ENCODE assay signal across 11 mouse cellular contexts in the genomic region with DNA sequence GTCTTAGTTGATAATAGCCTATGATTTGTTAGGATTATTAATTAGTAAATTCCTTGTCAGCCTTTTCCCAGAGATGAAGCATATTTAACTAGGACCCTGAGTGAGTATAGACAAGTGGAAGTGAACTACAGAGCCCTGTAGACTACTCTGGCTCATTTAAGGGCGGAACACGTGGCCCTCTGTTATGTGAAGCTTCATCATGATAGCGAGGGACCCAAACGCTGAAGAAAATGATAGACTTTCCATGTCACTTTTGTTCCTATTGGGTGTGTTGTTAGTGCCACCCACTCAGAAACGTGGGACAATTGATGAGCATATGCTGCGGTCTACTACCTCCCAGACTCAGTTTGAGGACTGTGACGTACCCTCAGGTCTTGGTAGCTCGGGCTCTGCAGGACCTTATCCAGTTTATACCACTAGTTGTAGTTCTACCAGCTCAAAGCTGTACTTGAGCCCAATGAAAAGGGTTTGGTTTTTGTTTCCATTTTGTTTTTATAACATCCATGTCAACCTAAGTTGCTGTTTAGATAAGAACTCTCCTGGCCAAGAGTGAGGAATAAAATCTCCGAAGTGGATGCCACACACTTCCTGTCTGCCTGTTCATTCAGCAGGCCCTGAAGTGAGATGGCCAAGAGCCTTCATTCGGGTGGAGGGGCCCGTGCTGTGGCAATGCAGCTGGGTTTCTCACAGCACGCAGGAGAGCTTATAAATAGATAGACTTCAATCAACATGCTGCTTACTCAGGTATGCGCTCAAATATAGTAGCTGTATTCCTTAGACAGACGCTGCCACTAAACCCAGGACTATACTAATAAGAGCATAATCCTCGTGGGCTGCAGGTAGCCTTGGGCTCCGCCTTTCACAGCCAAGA.
DNase-seq lines count a peak whose midpoint lies in the region; ATAC-seq and TF ChIP-seq lines count a peak whose summit lies in the region.
"Had no signal": no experiment of that assay in that cellular context is flagged by ENCODE, and none has a peak within 500 bp of the region (broad histone marks: within the 10 kb centered on the region; RNA-seq: fewer than 3 reads in every experiment).

No protein-coding gene starts in this region.

- H3K9ac ChIP-seq in forebrain, embryonic 13.5 days = no peak overlapping the region
- H3K9ac ChIP-seq in forebrain, embryonic 14.5 days (ENCODE audit: low read length) = no peak overlapping the region
- no peak overlapping the region for H3K9ac ChIP-seq in intestine, embryonic 14.5 days (ENCODE audit: low read length)
- H3K9ac ChIP-seq in intestine, postnatal 0 days (ENCODE audit: low read depth, low read length) = no peak overlapping the region
- no peak overlapping the region for H3K9ac ChIP-seq in limb, embryonic 14.5 days (ENCODE audit: low read depth, low read length, severe bottlenecking)
- H3K9ac ChIP-seq: midbrain, embryonic 15.5 days had no signal

- no peaks in the 10 kb centered on the region for H3K9me3 ChIP-seq in forebrain, embryonic 13.5 days (replicated peaks)
- no peaks in the 10 kb centered on the region for H3K9me3 ChIP-seq in forebrain, embryonic 14.5 days (replicated peaks; ENCODE audit: control insufficient read depth, low read length)
- no peaks in the 10 kb centered on the region for H3K9me3 ChIP-seq in intestine, embryonic 14.5 days (ENCODE audit: control insufficient read depth, low read length)
- no peaks in the 10 kb centered on the region for H3K9me3 ChIP-seq in intestine, postnatal 0 days (ENCODE audit: control insufficient read depth)
- H3K9me3 ChIP-seq in limb, embryonic 14.5 days (ENCODE audit: control insufficient read depth, low read length) = no peaks in the 10 kb centered on the region
- H3K9me3 ChIP-seq: midbrain, embryonic 15.5 days had no signal

- H3K4me3 ChIP-seq in forebrain, embryonic 13.5 days = no peak overlapping the region
- no peak overlapping the region for H3K4me3 ChIP-seq in forebrain, embryonic 14.5 days (ENCODE audit: low read depth, low read length)
- no peak overlapping the region for H3K4me3 ChIP-seq in intestine, embryonic 14.5 days (ENCODE audit: low read depth, low read length)
- no peak overlapping the region for H3K4me3 ChIP-seq in intestine, postnatal 0 days (ENCODE audit: low read depth, low read length)
- no peak overlapping the region for H3K4me3 ChIP-seq in limb, embryonic 14.5 days (replicated peaks; ENCODE audit: low read length)
- H3K4me3 ChIP-seq: layer of hippocampus, adult 2 months; midbrain, embryonic 15.5 days had no signal

- intact Hi-C loops in gastrocnemius, postnatal 14 days (cut with DNase I; ENCODE audit: low total_unique reads) = no loop called here

- no peak for DNase-seq in forebrain, embryonic 14.5 days (ENCODE audit: low spot score)
- DNase-seq in intestine, embryonic 14.5 days (ENCODE audit: low spot score) = no peak
- peak; percentile 46 for DNase-seq in 416B (ENCODE audit: low read depth)
- DNase-seq in limb, embryonic 14.5 days (ENCODE audit: low spot score) = no peak
- no peak for DNase-seq in left cerebral cortex, adult 9 months (ENCODE audit: low spot score in 2 of 2)
- DNase-seq in gastrocnemius, postnatal 14 days = no peak
- DNase-seq: cerebellum, adult 11 months had no signal

- TF ChIP-seq POLR2A in limb, embryonic 14.5 days (IDR thresholded peaks at IDR 0.05; ENCODE audit: borderline replicate concordance, extremely low read depth, insufficient read depth, insufficient read length) = no peak

- no peaks in the 10 kb centered on the region for H3K27me3 ChIP-seq in forebrain, embryonic 13.5 days
- no peaks in the 10 kb centered on the region for H3K27me3 ChIP-seq in forebrain, embryonic 14.5 days (replicated peaks; ENCODE audit: control insufficient read depth, insufficient read depth, low read length)
- H3K27me3 ChIP-seq in intestine, embryonic 14.5 days (replicated peaks; ENCODE audit: control insufficient read depth, insufficient read depth, low read length) = no peaks in the 10 kb centered on the region
- no peaks in the 10 kb centered on the region for H3K27me3 ChIP-seq in intestine, postnatal 0 days (replicated peaks; ENCODE audit: control insufficient read depth, insufficient read depth, low read length)
- H3K27me3 ChIP-seq in limb, embryonic 14.5 days (ENCODE audit: control insufficient read depth, insufficient read depth, low read length) = no peaks in the 10 kb centered on the region
- H3K27me3 ChIP-seq: midbrain, embryonic 15.5 days had no signal

- TF ChIP-seq CTCF in intestine, postnatal 0 days (IDR thresholded peaks at IDR 0.05; ENCODE audit: low read depth) = no peak

- H3K4me1 ChIP-seq in forebrain, embryonic 13.5 days = peaks cover 37% of the 10 kb centered on the region
- peaks cover 29% of the 10 kb centered on the region for H3K4me1 ChIP-seq in forebrain, embryonic 14.5 days (ENCODE audit: control insufficient read depth, insufficient read depth, low read length)
- peaks cover 38% of the 10 kb centered on the region for H3K4me1 ChIP-seq in intestine, embryonic 14.5 days (replicated peaks; ENCODE audit: control insufficient read depth, insufficient read depth, low read length)
- no peaks in the 10 kb centered on the region for H3K4me1 ChIP-seq in intestine, postnatal 0 days (replicated peaks; ENCODE audit: control insufficient read depth, insufficient read depth, low read length)
- peaks cover 62% of the 10 kb centered on the region for H3K4me1 ChIP-seq in limb, embryonic 14.5 days (ENCODE audit: control insufficient read depth, insufficient read depth, low read length)

- 78% methylated on average over 16 of the region's 16 CpGs for WGBS in forebrain, embryonic 13.5 days
- 74% methylated on average over 16 of the region's 16 CpGs for WGBS in forebrain, embryonic 14.5 days
- WGBS in intestine, embryonic 14.5 days = 71% methylated on average over 16 of the region's 16 CpGs
- WGBS in intestine, postnatal 0 days = 67% methylated on average over 16 of the region's 16 CpGs
- WGBS in limb, embryonic 14.5 days = 63% methylated on average over 16 of the region's 16 CpGs

- H3K4me2 ChIP-seq in forebrain, embryonic 13.5 days = no peak overlapping the region; the same call in 1 of the 2 replicates
- H3K4me2 ChIP-seq in forebrain, embryonic 14.5 days (ENCODE audit: low read length) = no peak overlapping the region
- no peak overlapping the region for H3K4me2 ChIP-seq in intestine, embryonic 14.5 days (ENCODE audit: low read length)
- H3K4me2 ChIP-seq in intestine, postnatal 0 days (replicated peaks; ENCODE audit: low read depth) = no peak overlapping the region
- no peak overlapping the region for H3K4me2 ChIP-seq in limb, embryonic 14.5 days (replicated peaks; ENCODE audit: low read depth, low read length, severe bottlenecking)
- H3K4me2 ChIP-seq: midbrain, embryonic 15.5 days had no signal

- no peak for ATAC-seq in forebrain, embryonic 13.5 days
- ATAC-seq in forebrain, embryonic 14.5 days = no peak
- ATAC-seq in intestine, embryonic 14.5 days (replicated peaks; ENCODE audit: low FRiP score, low TSS enrichment, low read depth) = no peak
- no peak for ATAC-seq in intestine, postnatal 0 days
- no peak for ATAC-seq in limb, embryonic 14.5 days (ENCODE audit: low FRiP score, low read depth)

- H3K36me3 ChIP-seq in forebrain, embryonic 13.5 days (ENCODE audit: poor library complexity, severe bottlenecking) = no peaks in the 10 kb centered on the region; the same call in 1 of the 2 replicates
- no peaks in the 10 kb centered on the region for H3K36me3 ChIP-seq in forebrain, embryonic 14.5 days (ENCODE audit: control insufficient read depth, insufficient read depth, low read length)
- peaks cover 7% of the 10 kb centered on the region; the same call in 1 of the 2 replicates for H3K36me3 ChIP-seq in intestine, embryonic 14.5 days (ENCODE audit: control insufficient read depth, insufficient read depth, low read length)
- H3K36me3 ChIP-seq in intestine, postnatal 0 days (ENCODE audit: control insufficient read depth, insufficient read depth) = no peaks in the 10 kb centered on the region
- no peaks in the 10 kb centered on the region for H3K36me3 ChIP-seq in limb, embryonic 14.5 days (ENCODE audit: control insufficient read depth, insufficient read depth, low read length)
- H3K36me3 ChIP-seq: midbrain, embryonic 15.5 days had no signal

- H3K27ac ChIP-seq in forebrain, embryonic 13.5 days = 0 out of 2 replicates have a peak overlapping the region, but pooled peaks have one; percentile 8
- H3K27ac ChIP-seq in forebrain, embryonic 14.5 days (ENCODE audit: low read depth, low read length) = no peak overlapping the region
- H3K27ac ChIP-seq in intestine, embryonic 14.5 days (ENCODE audit: low read depth) = peak overlapping the region; percentile 5; the same call in 1 of the 2 replicates
- no peak overlapping the region for H3K27ac ChIP-seq in intestine, postnatal 0 days (ENCODE audit: low read depth, low read length)
- H3K27ac ChIP-seq in limb, embryonic 14.5 days (replicated peaks; ENCODE audit: low read depth, low read length) = peak overlapping the region; percentile 72
- H3K27ac ChIP-seq: layer of hippocampus, adult 2 months; midbrain, embryonic 15.5 days had no signal

Comparison
In these comparisons a context has a peak if more than half of its experiments do, and no peak if none do; other contexts are left out.
1. H3K27ac ChIP-seq: peak in forebrain, embryonic 13.5 days (single experiment), intestine, embryonic 14.5 days (single experiment) and limb, embryonic 14.5 days (single experiment); none in forebrain, embryonic 14.5 days (single experiment) and intestine, postnatal 0 days (single experiment).